Mouse (Mus musculus) kidney, adult 2 months (tissue): Measurements from ENCODE around the gene Hk3.

Source experiments
- CTCF ChIP-seq: fragments of 200-500 bp; conservative IDR thresholded peaks from 2 replicates; pipeline ENCODE4 v1.5.1; 2011; ENCODE audit warnings: low read depth, mild to moderate bottlenecking, control low read depth, low read length, moderate library complexity, mixed read lengths; ENCODE audit not compliant: insufficient read depth, insufficient read length
- POLR2A ChIP-seq: fragments of 200-500 bp; IDR thresholded peaks from one replicate; pipeline ENCODE4 v1.6.1; 2011; ENCODE audit warnings: low read depth, low read length, control low read depth

- no peak for TF ChIP-seq CTCF
- TF ChIP-seq POLR2A: no peak
These were observed 15.3 kb downstream of the Hk3 start for GRCm38 (mm10) chr13:55005691-55006414.
